Mouse (Mus musculus) MN1 (cell line): ENCODE measurements around the gene Ggn.
A peak's percentile ranks its signal among the peaks of the same experiment; 100 is the strongest.
"Not testable (repeated sequence)": the region's sequence is repeated elsewhere in the genome, so short reads cannot be mapped to it uniquely, and the experiment has no call there.

Experiments used
- DNase-seq: peaks from one replicate; pipeline ENCODE4 v3.0.0-alpha.2; 2016; ENCODE audit warnings: low spot score

Ggn gene

DNA sequence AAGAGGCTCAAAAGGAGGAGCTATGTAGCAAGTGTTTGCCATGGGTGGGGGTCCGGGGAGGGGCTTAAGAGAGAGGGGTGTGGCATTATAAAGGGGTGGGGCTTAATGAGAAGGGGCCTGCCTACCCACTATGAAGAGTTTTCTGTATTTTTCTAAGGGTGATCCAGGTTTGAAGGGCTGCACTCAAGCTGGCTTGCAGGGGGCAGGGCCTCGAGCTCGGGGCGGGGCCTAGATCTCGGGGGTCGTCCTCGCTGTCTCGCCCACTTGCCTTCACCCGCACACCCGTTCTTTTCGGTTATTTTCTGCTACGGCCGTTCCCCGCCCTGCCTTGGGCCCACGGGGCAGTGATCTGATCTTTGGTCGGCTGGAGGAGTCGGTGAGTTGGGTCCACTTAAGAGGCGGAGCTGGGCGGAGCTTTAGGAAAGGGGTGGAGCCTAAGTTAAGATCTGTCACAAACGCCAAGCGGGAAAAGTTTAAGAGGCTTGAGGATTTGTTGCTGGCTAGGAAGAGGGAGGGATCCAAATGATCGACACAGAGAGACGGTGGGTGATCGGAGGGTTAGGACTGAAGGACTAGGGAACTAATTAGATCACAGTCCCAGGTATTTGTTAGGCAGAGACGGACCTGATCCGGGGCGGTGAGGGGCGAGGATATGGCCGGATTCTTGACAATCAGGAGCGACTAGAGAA is at the start of gene Ggn, which contains the start of gene Spred3:
Gene Ggn, plus strand, starts transcription at position 145 of the 689 bp plus-strand sequence.
Gene Spred3, minus strand, starts transcription at position 346 of the 689 bp plus-strand sequence.
- DNase-seq = peak; percentile 57

DNA sequence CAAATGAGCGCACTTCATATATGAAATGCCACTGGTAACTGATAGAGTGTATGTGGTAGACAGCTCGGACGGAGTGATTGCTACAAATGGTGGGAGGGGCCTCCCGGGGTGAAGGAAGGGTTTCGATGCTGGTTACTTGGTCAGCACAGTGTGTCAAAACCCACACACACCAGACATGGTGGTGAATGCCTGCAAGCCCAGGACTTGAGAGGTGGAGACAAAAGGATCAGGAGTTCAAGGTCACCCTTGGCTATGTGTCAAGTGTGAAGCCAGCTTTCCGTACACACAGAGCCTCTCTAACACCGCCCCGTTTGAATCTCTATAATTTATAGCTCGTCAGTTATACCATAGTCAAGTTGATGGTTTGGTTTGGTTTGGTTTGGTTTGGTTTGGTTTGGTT is 47.2 kb upstream of the Ggn start:
- DNase-seq = no peak

- DNase-seq = no peak
Measured at GRCm38 (mm10) chr7:29123531-29124358, 46.3 kb upstream of the Ggn start.

- DNase-seq = peak; percentile 53
Measured at GRCm38 (mm10) chr7:29124970-29125369, 45.0 kb upstream of the Ggn start, which contains the start of gene Ryr1. Gene Ryr1, minus strand, starts transcription at chr7:29125179.

DNA sequence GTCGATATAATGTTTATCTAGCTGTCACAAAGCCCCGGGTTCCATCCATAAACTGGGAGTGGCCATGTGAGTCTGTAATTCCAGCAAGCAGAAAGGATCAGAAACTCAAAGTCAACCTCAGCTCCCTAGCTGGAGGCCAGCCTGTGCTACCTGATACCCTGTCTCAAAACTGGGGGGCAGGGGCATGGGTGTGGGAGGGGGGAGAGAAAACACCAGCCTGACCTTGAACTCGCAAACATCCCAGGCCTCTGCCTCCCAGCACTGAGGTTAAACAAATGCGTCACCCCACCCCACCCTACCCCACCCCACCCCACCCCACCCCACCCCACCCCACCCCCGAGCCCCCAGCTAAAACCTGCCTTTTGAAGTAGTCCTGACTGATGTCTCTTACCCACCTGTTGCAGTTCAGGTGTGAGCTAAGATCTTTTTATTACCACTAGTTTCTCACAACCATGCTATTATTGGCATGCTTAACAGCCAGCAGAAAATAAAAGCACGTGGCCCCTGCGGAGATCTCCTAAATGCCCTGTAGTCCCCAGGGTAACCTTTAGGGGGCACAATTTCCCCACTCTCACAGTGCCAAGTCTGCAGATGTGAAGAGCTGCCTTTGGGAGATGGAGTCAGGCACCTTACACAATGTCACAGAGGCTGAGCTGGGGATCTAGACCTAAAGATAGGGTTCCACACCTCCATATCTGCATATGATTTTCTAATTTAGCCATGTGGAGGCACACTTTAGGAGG is 43.7 kb upstream of the Ggn start:
- peak; percentile 59 for DNase-seq

- peak; percentile 21 for DNase-seq
Measured at GRCm38 (mm10) chr7:29128725-29129124, 41.3 kb upstream of the Ggn start.

DNA sequence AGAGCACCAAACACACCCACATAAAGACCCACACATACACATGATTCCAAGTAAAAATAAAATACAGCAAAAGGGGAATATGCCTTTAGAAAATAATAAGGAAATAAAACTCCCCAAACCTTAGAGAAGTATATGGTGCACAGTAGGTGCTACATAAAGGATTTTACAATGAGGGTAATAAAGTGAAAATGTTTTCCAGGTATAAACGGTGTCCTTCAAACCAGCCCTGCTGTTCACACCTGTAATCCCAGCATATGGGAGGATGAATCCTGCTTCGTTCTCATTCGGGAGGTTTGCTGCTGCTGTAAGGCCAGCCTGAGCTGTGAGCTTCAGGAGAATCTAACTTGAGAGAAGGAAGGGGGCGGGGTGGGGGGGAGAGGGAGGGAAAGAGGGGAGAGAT is 35.8 kb upstream of the Ggn start:
- no peak for DNase-seq

DNA sequence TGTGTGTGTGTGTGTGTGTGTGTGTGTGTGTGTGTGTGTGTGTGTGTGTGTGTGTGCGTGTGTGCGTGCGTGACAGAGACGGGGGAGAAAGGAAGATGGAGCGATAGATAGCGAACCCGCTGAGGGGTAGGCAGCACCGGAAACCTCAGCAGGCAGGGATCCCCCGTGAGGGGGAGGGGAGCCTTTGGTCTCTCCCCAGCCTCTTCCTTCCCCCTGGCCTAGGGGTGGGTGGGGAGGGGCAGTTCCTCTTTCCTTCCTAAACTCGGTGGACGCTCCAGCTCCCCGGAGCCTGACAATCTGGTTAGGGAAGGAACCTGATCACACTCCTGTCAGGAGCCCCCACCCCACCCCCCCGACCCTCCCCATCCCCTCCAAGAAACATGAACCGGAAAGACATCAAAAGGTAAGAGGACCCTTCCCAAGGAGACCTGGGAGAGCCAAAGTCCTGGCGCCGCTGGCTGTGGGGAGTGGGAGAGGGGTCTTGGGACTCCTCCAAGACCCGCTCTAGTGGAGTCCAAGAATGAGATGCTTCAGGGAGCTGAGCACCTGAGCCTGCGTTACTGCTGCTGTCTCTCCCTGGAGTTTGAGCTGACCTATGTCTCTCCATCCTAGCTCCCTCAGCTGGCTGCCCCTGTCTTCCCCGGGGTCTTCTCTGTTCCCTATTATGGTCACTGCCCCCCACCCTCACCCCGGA is 35.2 kb upstream of the Ggn start, which contains the start of gene Rasgrp4:
Gene Rasgrp4, plus strand, starts transcription at position 159 of the 694 bp plus-strand sequence.
- no peak for DNase-seq

DNA sequence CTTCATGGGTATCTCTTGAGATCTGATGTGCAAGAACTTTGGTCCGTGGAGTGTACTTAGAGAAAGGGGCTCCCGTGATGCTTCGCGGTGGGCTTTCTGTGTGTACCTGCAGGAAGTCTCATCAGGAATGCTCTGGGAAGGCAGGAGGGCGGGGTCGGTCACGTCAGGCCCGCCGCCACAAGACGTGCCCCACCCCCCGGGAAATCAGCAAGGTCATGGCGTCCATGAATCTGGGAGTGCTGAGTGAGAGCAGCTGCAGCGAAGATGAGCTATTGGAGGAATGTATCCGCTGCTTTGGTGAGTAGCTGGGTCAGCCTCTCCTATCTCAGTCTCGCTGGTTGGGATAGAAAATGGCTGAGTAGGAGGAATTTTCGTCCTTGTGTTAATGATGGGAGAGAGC is 32.6 kb upstream of the Ggn start:
- DNase-seq = no peak

GRCm38 (mm10) chr7:29139237-29139636 is 30.8 kb upstream of the Ggn start:
- DNase-seq = not testable (repeated sequence)

- no peak for DNase-seq
Measured at GRCm38 (mm10) chr7:29141416-29141815, 28.6 kb upstream of the Ggn start.

DNA sequence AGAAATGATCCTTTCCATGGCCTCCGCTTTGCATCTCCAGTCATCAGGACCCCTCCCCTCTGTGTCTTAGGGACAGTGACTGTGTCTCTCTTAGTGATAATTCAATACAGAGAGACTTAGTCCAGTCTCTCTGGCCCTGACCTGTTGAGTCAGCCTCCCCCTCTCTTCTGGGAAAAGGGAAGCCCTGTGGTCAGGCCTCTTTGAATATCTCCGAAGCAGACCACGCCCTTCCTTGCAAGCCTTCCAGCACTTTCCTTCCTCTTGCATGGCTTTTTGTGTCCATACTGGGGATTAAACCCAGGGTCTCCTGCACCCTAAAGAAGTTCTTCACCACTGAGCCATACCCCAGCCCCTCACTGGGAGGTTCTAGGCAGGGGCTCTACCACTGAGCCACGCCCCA is 26.0 kb upstream of the Ggn start:
- no peak for DNase-seq

DNA sequence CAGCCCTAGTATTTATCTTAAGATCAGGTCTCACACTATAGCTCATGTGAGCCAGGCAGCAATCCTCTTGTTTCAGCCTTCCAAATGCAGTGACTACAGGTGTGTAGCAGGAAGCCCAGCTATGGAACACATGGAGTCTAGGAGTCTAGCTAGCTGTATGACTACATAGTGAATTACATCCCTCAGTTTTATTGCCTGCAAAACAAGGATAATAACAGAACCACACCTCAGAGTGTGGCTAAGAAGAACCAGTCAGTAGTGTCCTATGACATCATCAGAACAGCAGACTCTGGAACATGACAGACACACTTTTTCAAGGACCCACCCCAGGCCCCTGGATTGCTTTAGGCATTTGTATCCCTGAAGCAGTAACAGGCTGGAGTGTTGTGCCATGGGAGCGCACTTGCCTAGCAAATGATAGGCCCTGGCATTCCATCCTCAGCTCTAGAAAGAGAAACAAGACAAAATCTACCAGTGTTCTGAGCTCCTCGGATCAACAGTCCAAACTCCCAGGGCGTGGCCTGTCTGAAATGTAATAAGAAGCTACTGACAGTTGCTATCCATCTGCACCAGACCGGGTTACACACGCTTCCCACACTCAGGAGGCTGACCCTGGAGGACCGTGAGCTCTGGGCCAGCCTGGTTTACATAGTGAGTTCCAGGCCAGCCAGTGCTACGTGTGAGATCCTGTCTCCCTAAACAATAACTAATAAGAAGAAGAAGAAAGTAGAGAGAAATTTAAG is 23.2 kb upstream of the Ggn start:
- DNase-seq = no peak

- no peak for DNase-seq
Measured at GRCm38 (mm10) chr7:29148771-29149170, 21.2 kb upstream of the Ggn start.

GRCm38 (mm10) chr7:29151486-29151885 is 18.5 kb upstream of the Ggn start:
- no peak for DNase-seq

- no peak for DNase-seq
Measured at GRCm38 (mm10) chr7:29154018-29154720, 15.8 kb upstream of the Ggn start.

- peak; percentile 86 for DNase-seq
Measured at GRCm38 (mm10) chr7:29155196-29155837, 14.7 kb upstream of the Ggn start.

GRCm38 (mm10) chr7:29155838-29156782 is 13.9 kb upstream of the Ggn start, which contains the start of gene Fam98c:
Gene Fam98c, minus strand, starts transcription at chr7:29156234.
- peak; percentile 84 for DNase-seq

DNA sequence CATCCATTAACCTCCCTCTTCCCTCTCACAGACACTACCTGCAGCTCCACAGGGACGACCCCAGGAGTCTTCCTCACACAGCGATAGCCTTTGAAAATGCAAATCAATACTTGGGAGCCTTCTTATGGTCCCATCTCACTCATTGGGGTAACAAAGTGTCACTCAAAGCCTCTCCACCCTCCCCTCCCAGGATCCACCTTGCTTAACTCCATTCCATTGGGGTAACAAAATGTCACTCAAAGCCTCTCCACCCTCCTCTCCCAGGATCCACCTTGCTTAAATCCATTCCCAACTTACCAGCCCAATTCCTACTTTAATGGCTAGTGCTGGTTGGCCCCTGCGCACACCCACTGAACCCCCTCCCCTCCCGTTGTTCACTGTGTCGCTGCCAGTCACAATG is 11.7 kb upstream of the Ggn start:
- no peak for DNase-seq
